Mouse (Mus musculus) hindbrain, postnatal 0 days (tissue): ENCODE measurements at regions not wholly inside any gene's neighbourhood (a gene's known extent, or its start where the extent isn't known, plus 50 kb on each side); places are given as distances from the start of the nearest gene placed in this dataset.

ENCODE experiments used
- ATAC-seq: fragments of 200-750 bp; cut with Nextera tagmentation; 2 replicates; pipeline ENCODE4 v1.8.0; 2017; ENCODE audit warnings: mild to moderate bottlenecking, moderate TSS enrichment, moderate library complexity
- DNase-seq: peaks from one replicate; pipeline ENCODE4 v3.0.0-alpha.2; 2015; ENCODE audit warnings: low spot score
- H3K27ac ChIP-seq: fragments of 300-500 bp; sonication (generic); 2 replicates; pipeline ENCODE4 v1.5.1; 2014; ENCODE audit warnings: mild to moderate bottlenecking
- H3K27me3 ChIP-seq: fragments of 300-500 bp; sonication (generic); 2 replicates; pipeline ENCODE4 v1.6.1; 2014; ENCODE audit warnings: low read length, mixed read lengths; ENCODE audit not compliant: insufficient read depth
- H3K36me3 ChIP-seq: fragments of 300-500 bp; sonication (generic); 2 replicates; pipeline ENCODE4 v1.6.1; 2014; ENCODE audit warnings: low read length, mixed read lengths; ENCODE audit not compliant: insufficient read depth
- H3K4me1 ChIP-seq: fragments of 300-500 bp; sonication (generic); 2 replicates; pipeline ENCODE4 v1.6.1; 2014; ENCODE audit warnings: antibody characterized with exemption, low read length, mixed read lengths; ENCODE audit not compliant: insufficient read depth
- H3K4me2 ChIP-seq: fragments of 300-500 bp; sonication (generic); 2 replicates; pipeline ENCODE4 v1.6.1; 2014; ENCODE audit warnings: low read depth, mild to moderate bottlenecking, low read length, moderate library complexity, mixed read lengths
- H3K4me3 ChIP-seq: fragments of 300-500 bp; sonication (generic); 2 replicates; pipeline ENCODE4 v1.5.1; 2014; ENCODE audit warnings: low read length
- H3K9ac ChIP-seq: fragments of 300-500 bp; sonication (generic); replicated peaks from 2 replicates; pipeline ENCODE4 v1.6.1; 2014; ENCODE audit warnings: mild to moderate bottlenecking, low read length, moderate library complexity, mixed read lengths
- H3K9me3 ChIP-seq: fragments of 300-500 bp; sonication (generic); 2 replicates; pipeline ENCODE4 v1.6.1; 2016; ENCODE audit warnings: low read length, mixed read lengths
- CTCF ChIP-seq: IDR thresholded peaks from 2 replicates; pipeline ENCODE4 v1.5.1; 2016; ENCODE audit warnings: antibody characterized with exemption, control low read depth, low read depth
- WGBS: fragments of 180-500 bp; shearing (Covaris S2); extraction: QIAGEN DNeasy Blood & Tissue Kit; methylation state at CpG from one replicate; pipeline ENCODE4 v1.1.7; 2014; 5-methylcytosine and 5-hydroxymethylcytosine counted together

DNA sequence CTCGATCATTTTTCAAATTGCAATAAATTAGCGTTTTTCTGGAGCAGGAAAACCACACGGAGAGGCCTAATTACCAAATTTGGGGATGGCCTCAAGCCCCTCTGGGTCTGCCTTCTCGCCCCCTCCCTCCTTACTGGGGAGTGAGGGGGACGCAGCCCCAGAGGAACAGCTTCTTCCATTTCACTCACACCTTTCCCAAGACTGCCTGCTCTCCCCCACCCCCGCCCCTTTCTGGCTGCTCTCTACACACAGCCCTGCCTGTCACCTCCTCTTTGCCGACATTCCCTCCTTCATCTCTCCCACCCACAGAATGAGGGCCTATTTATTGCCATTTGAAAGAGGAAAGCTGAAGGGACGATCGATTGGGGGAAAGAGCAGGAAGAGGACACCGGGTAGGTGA lies 97.2 kb upstream of the Pja1 start:
- H3K4me2 ChIP-seq = no peak overlapping the region

DNA sequence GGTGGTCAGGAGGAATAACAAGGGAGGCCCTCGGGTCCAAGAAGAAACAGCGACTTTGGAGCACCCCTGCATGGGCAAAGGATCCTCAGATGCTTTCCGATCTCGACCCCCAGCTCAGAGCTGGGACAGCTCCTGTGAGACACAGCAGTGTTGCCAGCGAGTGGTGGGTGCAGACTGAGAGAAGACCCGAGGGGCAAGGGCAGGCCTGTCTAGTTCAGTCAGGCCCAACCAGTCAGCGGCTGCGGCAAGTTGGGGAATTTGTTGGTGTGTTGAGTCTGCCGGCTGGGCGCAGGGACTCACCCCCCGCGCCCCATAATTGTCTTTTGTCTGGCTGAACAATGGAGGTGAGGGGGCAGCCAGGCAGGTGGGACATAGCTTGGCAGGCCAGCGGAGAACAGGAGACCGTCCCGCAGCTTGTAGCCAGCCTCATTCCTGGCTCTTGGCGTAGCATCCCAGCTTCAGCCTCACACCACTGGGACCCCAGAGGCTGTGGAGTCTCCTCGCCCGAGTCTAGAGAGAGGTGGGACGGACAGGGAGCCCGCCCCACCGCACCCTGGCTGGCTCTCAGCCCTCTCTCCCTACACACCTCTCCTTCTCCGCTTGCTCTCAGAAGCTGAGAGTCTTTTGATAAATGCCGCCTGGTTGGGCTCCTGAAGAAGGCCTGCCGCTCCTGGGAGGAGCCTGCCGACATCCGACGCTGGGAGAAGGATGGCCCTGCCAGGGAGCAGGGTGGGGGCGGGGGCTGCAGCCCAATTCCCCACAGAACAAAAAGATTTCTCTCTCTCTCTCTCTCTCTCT lies 96.5 kb upstream of the Pja1 start:
- Histone ChIP-seq H3K27me3 (peaks cover 12% of the 10 kb centered on the region; the same call in 1 of the 2 replicates), H3K9me3 (no peaks in the 10 kb centered on the region), H3K4me1 (no peaks in the 10 kb centered on the region), H3K36me3 (no peaks in the 10 kb centered on the region), H3K4me3 (no peak overlapping the region), H3K4me2 (peak overlapping the region; percentile 28; the same call in 1 of the 2 replicates), H3K9ac (no peak overlapping the region), H3K27ac (no peak overlapping the region)
- no peak for TF ChIP-seq CTCF
- WGBS = 33% methylated on average over 28 of the region's 28 CpGs
- ATAC-seq (peak; percentile 66), DNase-seq (peak; percentile 49)

More for the DNA sequence above, 97.2 kb upstream of the Pja1 start:
- Histone ChIP-seq H3K9ac (no peak overlapping the region), H3K36me3 (no peaks in the 10 kb centered on the region), H3K27ac (no peak overlapping the region), H3K4me3 (no peak overlapping the region), H3K9me3 (no peaks in the 10 kb centered on the region), H3K4me1 (no peaks in the 10 kb centered on the region), H3K27me3 (peaks cover 12% of the 10 kb centered on the region; the same call in 1 of the 2 replicates)
- TF ChIP-seq CTCF = no peak
- peak; percentile 43; the same call in 1 of the 2 replicates for ATAC-seq
- no peak for DNase-seq
- 39% methylated on average over 10 of the region's 10 CpGs for WGBS

DNA sequence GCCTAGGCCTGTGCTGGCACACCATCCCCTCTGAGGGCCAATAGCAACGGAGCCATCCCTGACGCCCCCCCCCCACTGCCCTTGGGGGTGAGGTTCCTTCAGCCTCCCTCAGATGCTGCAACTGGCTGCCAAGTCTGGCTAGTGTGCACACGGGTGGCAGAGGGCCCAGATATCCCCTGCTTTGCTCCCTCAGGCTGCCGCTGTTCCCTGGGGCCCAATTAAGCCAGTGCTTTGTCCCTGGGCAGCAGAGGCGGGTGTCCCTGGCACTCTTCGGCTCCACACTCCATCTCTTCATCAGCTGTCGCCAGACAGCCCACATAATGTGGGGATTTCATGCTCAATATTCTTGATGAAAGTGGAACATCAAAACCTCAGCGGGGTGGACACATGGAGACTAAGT lies 90.9 kb upstream of the Pja1 start:
- Histone ChIP-seq H3K27me3 (peaks cover 12% of the 10 kb centered on the region; the same call in 1 of the 2 replicates), H3K9ac (no peak overlapping the region), H3K9me3 (no peaks in the 10 kb centered on the region), H3K4me3 (no peak overlapping the region), H3K4me2 (no peak overlapping the region), H3K27ac (no peak overlapping the region), H3K4me1 (no peaks in the 10 kb centered on the region), H3K36me3 (no peaks in the 10 kb centered on the region)
- WGBS = 35% methylated on average over 8 of the region's 8 CpGs
- TF ChIP-seq CTCF = no peak
- DNase-seq (peak; percentile 68), ATAC-seq (peak; percentile 86)

DNA sequence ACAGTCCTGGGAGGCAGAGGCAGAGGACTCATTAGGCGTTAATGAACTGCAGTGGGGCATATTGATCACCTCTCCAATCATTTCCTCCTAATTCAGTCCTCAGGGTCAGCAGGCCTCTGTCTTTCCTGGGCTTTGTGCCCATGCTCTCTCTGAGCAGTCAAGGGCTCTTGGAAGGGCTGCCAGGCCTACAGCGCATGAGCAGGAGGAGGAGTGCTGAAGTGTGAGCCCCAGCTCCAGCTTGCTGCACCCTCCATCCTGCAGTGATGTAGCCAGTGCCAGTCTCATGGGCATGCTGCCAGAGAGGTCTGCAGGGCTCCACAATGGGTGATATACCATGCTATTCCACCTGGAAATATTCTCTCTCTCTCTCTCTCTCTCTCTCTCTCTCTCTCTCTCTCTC lies 89.6 kb upstream of the Pja1 start:
- no peak overlapping the region for H3K4me3 ChIP-seq
- ATAC-seq = no peak
- WGBS = 68% methylated on average over 2 of the region's 2 CpGs
- H3K4me2 ChIP-seq = no peak overlapping the region
- H3K9ac ChIP-seq = no peak overlapping the region
- no peaks in the 10 kb centered on the region; the same call in 1 of the 2 replicates for H3K27me3 ChIP-seq
- H3K36me3 ChIP-seq = no peaks in the 10 kb centered on the region
- peak; percentile 48 for DNase-seq
- no peaks in the 10 kb centered on the region for H3K9me3 ChIP-seq
- H3K27ac ChIP-seq = no peak overlapping the region
- no peak for TF ChIP-seq CTCF
- H3K4me1 ChIP-seq = no peaks in the 10 kb centered on the region

DNA sequence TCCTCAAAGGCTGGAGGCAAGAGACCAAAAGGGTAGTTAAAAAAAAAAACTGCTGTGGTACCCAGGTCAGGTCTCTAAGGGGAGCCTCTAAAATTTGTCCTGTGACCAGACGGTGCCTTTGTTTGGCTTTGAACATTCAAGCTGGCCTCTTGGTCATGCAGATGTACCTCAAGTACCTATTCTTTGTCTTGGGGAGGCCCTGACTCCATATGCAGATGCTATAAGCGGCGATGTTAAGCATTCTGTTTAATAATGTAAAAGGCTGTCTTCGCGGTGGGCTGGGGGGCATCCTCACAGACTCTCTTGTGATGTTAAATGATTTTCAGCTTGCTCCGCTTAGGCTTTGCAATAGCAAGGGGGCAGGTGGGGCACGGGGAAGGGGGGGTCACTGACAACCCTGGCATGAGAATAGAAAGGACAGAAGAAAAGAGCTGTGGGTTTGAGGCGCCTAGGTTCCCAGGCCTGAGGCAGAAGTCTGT lies 85.8 kb upstream of the Pja1 start:
- Histone ChIP-seq H3K4me2 (no peak overlapping the region), H3K27me3 (no peaks in the 10 kb centered on the region; the same call in 1 of the 2 replicates), H3K4me1 (no peaks in the 10 kb centered on the region), H3K36me3 (no peaks in the 10 kb centered on the region), H3K27ac (no peak overlapping the region), H3K9me3 (no peaks in the 10 kb centered on the region), H3K9ac (no peak overlapping the region), H3K4me3 (no peak overlapping the region)
- ATAC-seq (no peak), DNase-seq (no peak)
- 34% methylated on average over 8 of the region's 8 CpGs for WGBS
- no peak for TF ChIP-seq CTCF

DNA sequence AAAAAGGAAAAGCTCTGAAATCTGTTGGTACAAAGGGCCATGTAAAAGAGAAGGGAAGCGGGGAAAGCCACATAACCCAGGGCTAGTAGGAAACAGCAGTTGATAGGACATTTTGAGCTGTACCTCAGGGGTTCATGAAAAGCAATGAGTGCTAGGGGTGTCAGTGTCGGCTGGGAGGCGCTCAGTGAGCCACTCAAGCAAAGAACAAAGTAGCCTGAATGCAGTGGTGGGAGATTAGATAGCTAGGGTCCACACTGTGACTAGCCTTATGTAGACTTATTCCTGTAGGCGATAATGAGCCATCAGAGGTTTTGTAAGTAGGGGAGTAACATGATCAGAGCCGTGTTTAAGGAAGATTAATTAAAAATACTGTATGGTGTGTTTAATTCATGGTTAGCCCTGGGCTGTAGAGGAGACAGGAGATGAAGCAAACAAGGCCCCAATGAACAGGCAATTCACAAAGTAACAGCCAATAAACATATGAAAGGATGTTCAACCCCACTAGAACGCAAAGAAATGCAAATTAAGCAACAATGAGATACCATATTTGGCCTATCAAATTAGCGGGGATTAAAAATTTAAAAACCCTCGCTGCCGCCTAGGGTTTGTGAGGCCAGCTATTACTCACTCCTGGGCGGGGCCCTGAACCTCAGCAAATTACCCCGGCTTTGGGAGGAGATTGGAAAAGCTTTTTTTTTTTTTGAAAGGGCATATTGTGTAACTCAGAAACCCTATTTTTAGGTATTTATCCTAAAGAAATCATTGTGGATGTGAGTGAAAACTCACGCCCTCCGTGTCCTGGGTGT lies 85.1 kb upstream of the Pja1 start:
- Histone ChIP-seq H3K4me2 (no peak overlapping the region), H3K9ac (no peak overlapping the region), H3K4me1 (no peaks in the 10 kb centered on the region), H3K27ac (no peak overlapping the region), H3K36me3 (no peaks in the 10 kb centered on the region), H3K9me3 (no peaks in the 10 kb centered on the region), H3K4me3 (no peak overlapping the region), H3K27me3 (no peaks in the 10 kb centered on the region; the same call in 1 of the 2 replicates)
- no peak for ATAC-seq
- no peak for TF ChIP-seq CTCF
- 51% methylated on average over 13 of the region's 13 CpGs for WGBS
- no peak for DNase-seq
